Mouse (Mus musculus) liver, embryonic 14.5 days (tissue): Measurements from ENCODE around the gene Pou2af1. TPM values are rescaled to one million over a fixed set of nuclear protein-coding genes. Genes with fewer than 3 reads are reported as not detected.

Source experiments
- ATAC-seq: fragments of 200-750 bp; cut with Nextera tagmentation; 2 replicates; pipeline ENCODE4 v1.8.0; 2017; ENCODE audit warnings: moderate number of reproducible peaks, mild to moderate bottlenecking, moderate library complexity; ENCODE audit not compliant: insufficient read depth
- DNase-seq, 3 experiments: peaks; one replicate each; pipeline ENCODE4 v3.0.0-alpha.2; 2012 to 2013; ENCODE audit warnings: low read depth in 3 of 3, low spot score in 3 of 3
- H3K27ac ChIP-seq: fragments of 300-500 bp; sonication (generic); 2 replicates; pipeline ENCODE4 v1.5.1; 2014; ENCODE audit warnings: moderate library complexity, mild to moderate bottlenecking, control low read depth, inconsistent platforms
- H3K27me3 ChIP-seq: fragments of 300-500 bp; sonication (generic); 2 replicates; pipeline ENCODE4 v1.6.1; 2014; ENCODE audit warnings: mild to moderate bottlenecking, low read length, moderate library complexity; ENCODE audit not compliant: control insufficient read depth, insufficient read depth
- H3K36me3 ChIP-seq: fragments of 300-500 bp; sonication (generic); replicated peaks from 2 replicates; pipeline ENCODE4 v1.6.1; 2014; ENCODE audit warnings: low read depth; ENCODE audit not compliant: control insufficient read depth, insufficient read depth
- H3K4me1 ChIP-seq, 2 experiments: fragments of 200-500 bp in 1 of 2; fragments of 300-500 bp in 1 of 2; sonication (generic) in 1 of 2; replicated peaks; 2 replicates each; pipeline ENCODE4 v1.6.1; 2012 to 2014; ENCODE audit warnings: antibody characterized with exemption in 1 of 2, inconsistent platforms in 1 of 2, low read length in 1 of 2; ENCODE audit not compliant: control insufficient read depth in 2 of 2, insufficient read depth in 2 of 2
- H3K4me2 ChIP-seq: fragments of 300-500 bp; sonication (generic); 2 replicates; pipeline ENCODE4 v1.6.1; 2014; ENCODE audit warnings: low read depth, mild to moderate bottlenecking, control low read depth, moderate library complexity
- H3K4me3 ChIP-seq, 2 experiments: fragments of 200-500 bp in 1 of 2; fragments of 300-500 bp in 1 of 2; sonication (generic) in 1 of 2; 2 replicates each; pipeline ENCODE4 v1.5.1; 2012 to 2014; ENCODE audit warnings: low read depth in 2 of 2, low read length in 2 of 2, mild to moderate bottlenecking in 2 of 2, control low read depth in 1 of 2, inconsistent platforms in 1 of 2, moderate library complexity in 1 of 2; ENCODE audit not compliant: insufficient read depth in 1 of 2
- H3K9ac ChIP-seq: fragments of 300-500 bp; sonication (generic); replicated peaks from 2 replicates; pipeline ENCODE4 v1.6.1; 2014; ENCODE audit warnings: mild to moderate bottlenecking, control low read depth, moderate library complexity
- H3K9me3 ChIP-seq: fragments of 300-500 bp; sonication (generic); 2 replicates; pipeline ENCODE4 v1.6.1; 2016; ENCODE audit warnings: low read length, mixed read lengths; ENCODE audit not compliant: control insufficient read depth
- CTCF ChIP-seq: IDR thresholded peaks from 2 replicates; pipeline ENCODE4 v1.5.1; 2016; ENCODE audit warnings: antibody characterized with exemption, low read depth, control low read depth
- EP300 ChIP-seq: IDR thresholded peaks from 2 replicates; pipeline ENCODE4 v1.6.1; 2016; ENCODE audit warnings: antibody characterized with exemption, low read depth
- WGBS: fragments of 180-500 bp; shearing (Covaris S2); extraction: QIAGEN DNeasy Blood & Tissue Kit; methylation state at CpG from one replicate; pipeline ENCODE4 v1.1.7; 2014; ENCODE audit not compliant: insufficient replicate concordance; 5-methylcytosine and 5-hydroxymethylcytosine counted together
- polyA plus RNA-seq, 2 experiments: library from polyadenylated mRNA; depleted of rRNA in 1 of 2; stranded (reverse) in 1 of 2; unstranded in 1 of 2; fragments of >200 nt; fragmentation: Nextera tagmentation in 1 of 2; extraction: Ambion mirVana in 1 of 2; gene quantifications; 2 replicates each; pipeline versions ENCODE4 v1.2.1 to v1.2.3; 2012 to 2014

Pou2af1 gene
- polyA plus RNA-seq, 2 experiments = 0.17 to 0.36 TPM

DNA sequence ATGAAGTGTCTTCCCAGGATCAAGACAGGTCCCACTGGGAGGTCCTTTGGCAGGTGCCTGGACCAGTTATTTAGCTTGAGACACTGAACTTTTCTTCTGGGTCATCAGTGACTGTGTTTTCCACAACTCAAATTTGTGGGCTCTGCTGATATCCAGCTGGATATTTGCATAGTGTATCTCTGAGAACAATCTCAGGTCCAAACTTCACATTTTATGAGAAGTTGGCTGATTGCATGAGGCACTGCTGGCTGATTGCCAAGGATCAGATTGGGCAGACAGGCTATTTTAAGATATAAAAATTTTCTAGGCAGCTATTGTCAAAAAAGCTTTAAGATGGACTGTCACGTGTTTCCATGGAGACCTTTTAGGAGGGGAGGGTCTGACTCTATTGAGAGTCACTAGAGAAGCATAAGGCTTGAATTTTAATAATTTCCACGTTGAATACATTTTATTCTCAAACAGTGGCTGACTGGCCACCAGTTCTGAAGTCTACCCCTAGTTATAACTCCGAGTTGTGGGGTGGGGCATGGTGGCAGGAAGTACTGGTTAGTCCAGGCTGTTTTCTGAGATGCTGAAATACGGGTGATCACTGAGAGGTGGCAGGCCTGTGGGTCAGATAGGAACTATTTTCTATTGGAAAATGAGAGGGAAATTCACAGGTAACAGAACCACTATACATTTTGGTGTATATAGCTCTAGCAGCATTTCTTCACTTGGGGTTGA, 43.4 kb downstream of the Pou2af1 start:
- 40% methylated on average over 4 of the region's 4 CpGs for WGBS
- Histone ChIP-seq H3K9ac (no peak overlapping the region), H3K36me3 (no peaks in the 10 kb centered on the region), H3K4me3 (no peak overlapping the region), H3K4me2 (no peak overlapping the region), H3K27me3 (no peaks in the 10 kb centered on the region), H3K9me3 (no peaks in the 10 kb centered on the region), H3K27ac (no peak overlapping the region), H3K4me1 (no peaks in the 10 kb centered on the region)
- DNase-seq (no peak), ATAC-seq (no peak)
- TF ChIP-seq CTCF (no peak), EP300 (no peak)

DNA sequence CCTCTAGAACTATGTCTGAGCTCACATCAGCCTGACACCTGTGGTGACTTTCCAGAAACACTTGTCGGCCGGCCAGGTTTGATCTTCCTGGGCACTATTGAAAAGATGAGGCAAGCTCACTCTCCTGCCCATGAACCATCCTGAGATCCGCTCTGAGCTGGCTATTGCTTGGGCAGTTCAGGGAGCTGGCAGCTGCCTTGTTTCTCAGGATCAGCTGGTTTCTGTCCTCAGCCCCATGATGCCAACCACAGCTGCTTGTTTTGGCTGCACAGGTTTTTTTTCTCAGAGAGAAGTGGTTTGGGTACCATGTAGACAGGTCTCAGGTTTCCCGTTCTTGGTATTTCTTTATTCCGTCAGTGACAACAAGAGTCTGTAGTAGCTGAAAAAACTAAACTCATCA, 44.9 kb downstream of the Pou2af1 start:
- Histone ChIP-seq H3K36me3 (no peaks in the 10 kb centered on the region), H3K9me3 (no peaks in the 10 kb centered on the region), H3K9ac (no peak overlapping the region), H3K4me2 (no peak overlapping the region), H3K4me1 (no peaks in the 10 kb centered on the region), H3K4me3 (no peak overlapping the region), H3K27me3 (no peaks in the 10 kb centered on the region), H3K27ac (no peak overlapping the region)
- WGBS = 64% methylated on average over 5 of the region's 5 CpGs
- TF ChIP-seq CTCF (no peak), EP300 (no peak)
- ATAC-seq (no peak), DNase-seq (no peak)

- H3K27ac ChIP-seq = no peak overlapping the region
- 66% methylated on average over 5 of the region's 5 CpGs for WGBS
- TF ChIP-seq EP300 = no peak
Observed at GRCm38 (mm10) chr9:51268852-51269251, 55.3 kb downstream of the Pou2af1 start.

DNA sequence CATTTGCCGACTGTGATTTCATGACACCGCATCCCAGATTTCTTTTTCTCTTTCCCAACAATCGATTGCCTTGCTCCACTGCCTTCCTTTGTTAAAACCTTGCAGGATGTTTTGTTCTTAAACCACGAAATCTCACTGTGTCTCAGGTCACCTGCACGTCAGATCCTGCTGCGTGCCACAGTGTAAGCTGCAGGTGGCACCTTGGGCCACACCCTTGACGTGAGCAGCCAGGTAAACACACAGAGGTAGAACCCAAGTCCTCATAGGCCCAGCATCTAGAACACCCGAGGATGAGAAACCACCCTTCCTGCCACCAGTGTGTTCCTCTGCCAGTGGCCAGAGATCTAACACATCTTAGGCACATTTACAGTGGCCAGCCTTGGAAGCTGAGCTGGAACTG, 57.6 kb downstream of the Pou2af1 start:
- DNase-seq = no peak
- Histone ChIP-seq H3K4me1 (no peaks in the 10 kb centered on the region; a peak in 1 of 4 replicates), H3K27me3 (no peaks in the 10 kb centered on the region; the same call in 1 of the 2 replicates), H3K27ac (no peak overlapping the region), H3K9me3 (no peaks in the 10 kb centered on the region), H3K4me2 (no peak overlapping the region), H3K4me3 (no peak overlapping the region), H3K9ac (no peak overlapping the region), H3K36me3 (no peaks in the 10 kb centered on the region)
- no peak for ATAC-seq
- WGBS = 64% methylated on average over 8 of the region's 8 CpGs
- TF ChIP-seq EP300 (no peak), CTCF (no peak)

More at GRCm38 (mm10) chr9:51268852-51269251, 55.3 kb downstream of the Pou2af1 start:
- H3K27me3 ChIP-seq = no peaks in the 10 kb centered on the region; the same call in 1 of the 2 replicates
- no peaks in the 10 kb centered on the region for H3K36me3 ChIP-seq
- ATAC-seq (no peak), DNase-seq (no peak)
- no peak overlapping the region for H3K9ac ChIP-seq
- H3K9me3 ChIP-seq = no peaks in the 10 kb centered on the region
- H3K4me2 ChIP-seq = no peak overlapping the region
- H3K4me3 ChIP-seq = no peak overlapping the region
- H3K4me1 ChIP-seq = no peaks in the 10 kb centered on the region

DNA sequence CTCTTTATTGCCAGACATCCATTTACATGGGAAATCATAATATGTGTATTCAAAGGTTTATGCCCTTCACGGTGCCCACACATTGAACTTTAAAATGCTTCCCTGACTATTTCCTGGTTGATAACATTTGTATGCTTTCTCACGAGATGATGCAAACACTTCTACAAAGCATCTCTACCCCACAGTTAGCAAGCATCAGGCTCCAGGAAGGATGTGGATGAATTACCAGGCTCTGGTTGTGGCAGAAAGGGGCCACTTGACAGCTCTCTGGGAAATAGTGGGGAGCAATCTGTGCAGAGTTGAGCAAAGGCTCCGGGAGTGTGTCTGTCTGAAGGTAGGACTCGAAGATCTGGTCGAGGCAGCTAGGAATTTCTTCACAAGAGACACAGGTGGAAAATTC, 58.6 kb downstream of the Pou2af1 start:
- WGBS = 31% methylated on average over 5 of the region's 5 CpGs
- Histone ChIP-seq H3K4me1 (no peaks in the 10 kb centered on the region; a peak in 1 of 4 replicates), H3K9ac (no peak overlapping the region), H3K36me3 (no peaks in the 10 kb centered on the region), H3K4me2 (no peak overlapping the region), H3K27ac (no peak overlapping the region), H3K4me3 (no peak overlapping the region), H3K27me3 (no peaks in the 10 kb centered on the region; the same call in 1 of the 2 replicates), H3K9me3 (no peaks in the 10 kb centered on the region)
- TF ChIP-seq EP300 (no peak), CTCF (no peak)
- no peak for DNase-seq
- ATAC-seq = no peak
